Mouse (Mus musculus) thymus, adult 2 months (tissue): ENCODE data around the gene Samd7.

Experiments used
- CTCF ChIP-seq: fragments of 200-500 bp; IDR thresholded peaks from 2 replicates; pipeline ENCODE4 v1.5.1; 2012; ENCODE audit warnings: mild to moderate bottlenecking, control low read depth, low read length, moderate library complexity, borderline replicate concordance; ENCODE audit not compliant: control insufficient read depth, poor library complexity, insufficient read depth; ENCODE audit errors: extremely low read depth
- POLR2A ChIP-seq: fragments of 200-500 bp; IDR thresholded peaks from 2 replicates; pipeline ENCODE4 v1.6.1; 2012; ENCODE audit warnings: mild to moderate bottlenecking, low read length, control low read depth, moderate library complexity; ENCODE audit not compliant: control insufficient read depth, poor library complexity, insufficient read depth; ENCODE audit errors: extremely low read depth

GRCm38 (mm10) chr3:30746006-30746405 lies at the start of gene Samd7:
- no peak for TF ChIP-seq POLR2A
- no peak for TF ChIP-seq CTCF
